Mouse (Mus musculus): ENCODE measurements around the gene Tma7. TPM values are rescaled to one million over a fixed set of nuclear protein-coding genes. Genes with fewer than 3 reads are reported as not detected.

Gene Tma7
- total RNA-seq, 2 experiments from 2014 or later: 316 to 321 TPM

GRCm38 (mm10) chr9:109049316-109049715 lies 33.1 kb downstream of the Tma7 start:
- intact Hi-C loops (cut with DNase I): no loop called here
- TF ChIP-seq CTCF (IDR thresholded peaks at IDR 0.05): no peak
- H3K27ac ChIP-seq: no peak overlapping the region
- DNase-seq: no peak
- H3K4me3 ChIP-seq: no peak overlapping the region

DNA sequence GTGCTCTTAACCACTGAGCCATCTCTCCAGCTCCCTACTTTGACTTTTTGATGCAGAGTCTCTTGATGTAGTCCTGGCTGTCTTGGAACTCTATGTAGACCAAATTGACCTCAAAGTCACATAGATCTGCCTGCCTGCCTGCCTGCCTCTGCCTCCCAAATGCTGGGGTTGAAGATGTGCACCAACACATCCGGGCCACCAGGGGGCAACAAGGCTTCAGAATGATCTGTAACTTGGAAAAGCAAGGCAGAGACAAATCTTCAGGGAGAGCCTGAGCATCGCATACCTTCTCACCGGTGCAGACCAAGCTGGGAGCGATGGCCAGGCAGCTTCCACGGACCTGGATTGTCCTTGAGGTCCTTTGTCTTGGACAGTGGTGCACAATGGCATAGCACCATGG lies 36.1 kb downstream of the Tma7 start:
- peak; percentile 77 for TF ChIP-seq CTCF (IDR thresholded peaks at IDR 0.05)
- intact Hi-C loops (cut with DNase I): no loop called here
- Histone ChIP-seq H3K27ac (no peak overlapping the region), H3K4me3 (no peak overlapping the region)
- DNase-seq: peak; percentile 65

- no peak overlapping the region for H3K27ac ChIP-seq
- H3K4me3 ChIP-seq: no peak overlapping the region
- no peak for DNase-seq
- no peak for TF ChIP-seq CTCF (IDR thresholded peaks at IDR 0.05)
- intact Hi-C loops (cut with DNase I): no loop called here
These were observed 41.0 kb downstream of the Tma7 start for GRCm38 (mm10) chr9:109041351-109041750.

DNA sequence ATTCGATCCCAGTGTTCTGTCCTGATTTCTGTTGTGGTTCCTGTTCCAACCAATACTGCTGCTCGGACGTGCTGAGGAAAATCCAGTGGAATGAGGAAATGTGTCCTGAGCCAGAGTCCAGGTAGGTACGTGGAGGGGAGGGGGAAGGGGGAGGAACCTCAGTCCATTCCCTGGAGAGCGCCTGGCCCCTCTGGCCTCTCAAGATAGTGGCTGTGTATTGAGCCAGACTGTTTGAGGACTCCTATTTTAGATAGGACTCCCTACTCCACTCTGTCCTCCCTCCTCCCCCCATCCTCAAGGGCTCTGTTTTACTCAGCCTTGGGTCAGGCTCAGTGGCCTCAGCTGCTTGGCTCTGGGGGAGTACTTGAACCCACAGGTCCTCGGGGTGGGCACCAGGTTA lies 41.5 kb downstream of the Tma7 start:
- peak overlapping the region; percentile 75 for H3K4me3 ChIP-seq
- TF ChIP-seq CTCF (IDR thresholded peaks at IDR 0.05): no peak

GRCm38 (mm10) chr9:109040216-109040615 lies 42.2 kb downstream of the Tma7 start:
- TF ChIP-seq CTCF (IDR thresholded peaks at IDR 0.05): no peak
- Histone ChIP-seq H3K27ac (peak overlapping the region; percentile 96), H3K4me3 (peak overlapping the region; percentile 75)
- intact Hi-C loops (cut with DNase I): no loop called here
- no peak for DNase-seq

More for the DNA sequence above, 41.5 kb downstream of the Tma7 start:
- peak overlapping the region; percentile 53 for H3K27ac ChIP-seq
- DNase-seq: no peak
- intact Hi-C loops (cut with DNase I): no loop called here

- intact Hi-C loops (cut with DNase I): loop anchor here (2.0 to 5.0 kb wide), 2 partner anchors 17 to 37 kb away; no protein-coding TSS in a partner anchor
- H3K27ac ChIP-seq: peak overlapping the region; percentile 96
- no peak for TF ChIP-seq CTCF (IDR thresholded peaks at IDR 0.05)
- H3K4me3 ChIP-seq: peak overlapping the region; percentile 75
- DNase-seq: no peak
These were observed 42.7 kb downstream of the Tma7 start for GRCm38 (mm10) chr9:109039681-109040080.

DNA sequence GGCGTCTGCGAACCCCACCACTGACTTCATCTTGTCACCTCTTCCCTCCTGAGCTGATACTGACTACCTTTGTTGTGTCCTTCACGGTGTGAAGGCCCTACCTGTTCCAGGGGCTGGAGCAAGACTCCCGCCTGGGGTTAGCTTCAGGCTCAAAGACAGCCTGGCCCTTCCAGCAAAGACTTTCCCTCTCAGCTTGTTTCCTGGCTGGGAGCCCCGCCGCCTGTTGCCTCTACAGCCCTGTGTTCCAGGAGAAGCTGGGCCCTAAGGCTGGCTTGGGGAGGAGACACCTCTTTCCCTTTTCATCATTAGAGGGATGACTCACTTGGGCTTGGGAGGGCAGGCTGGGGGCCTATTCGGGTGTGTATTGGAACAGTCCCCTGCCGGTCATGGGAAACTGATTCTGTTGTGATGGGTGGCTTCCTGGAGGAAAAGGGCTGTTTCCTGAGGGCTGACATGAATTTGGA lies 43.5 kb downstream of the Tma7 start:
- peak; percentile 79 for DNase-seq
- Histone ChIP-seq H3K27ac (peak overlapping the region; percentile 96), H3K4me3 (peak overlapping the region; percentile 75)
- no peak for TF ChIP-seq CTCF (IDR thresholded peaks at IDR 0.05)
- intact Hi-C loops (cut with DNase I): loop anchor here (2.0 to 5.0 kb wide), 2 partner anchors 18 to 37 kb away; no protein-coding TSS in a partner anchor

- DNase-seq: peak; percentile 88
- H3K27ac ChIP-seq: peak within 1 kb of the TSS; percentile 96
- intact Hi-C loops (cut with DNase I): loop anchor here (2.0 to 5.0 kb wide), 2 partner anchors 19 to 36 kb away; no protein-coding TSS in a partner anchor
- H3K4me3 ChIP-seq: peak within 1 kb of the TSS; percentile 75
- TF ChIP-seq CTCF (IDR thresholded peaks at IDR 0.05): no peak
These were observed 44.1 kb downstream of the Tma7 start, which contains the start of gene Shisa5 for GRCm38 (mm10) chr9:109038086-109038895. Shisa5 (plus strand) TSS chr9:109038565.

- no peak overlapping the region for H3K27ac ChIP-seq
- no peak for DNase-seq
- no peak overlapping the region for H3K4me3 ChIP-seq
- intact Hi-C loops (cut with DNase I): no loop called here
- TF ChIP-seq CTCF (IDR thresholded peaks at IDR 0.05): no peak
These were observed 50.0 kb downstream of the Tma7 start for GRCm38 (mm10) chr9:109032435-109032834.

GRCm38 (mm10) chr9:109031686-109032085 lies 50.7 kb downstream of the Tma7 start:
- no peak for DNase-seq
- H3K27ac ChIP-seq: no peak overlapping the region
- intact Hi-C loops (cut with DNase I): no loop called here
- no peak overlapping the region for H3K4me3 ChIP-seq
- TF ChIP-seq CTCF (IDR thresholded peaks at IDR 0.05): no peak

DNA sequence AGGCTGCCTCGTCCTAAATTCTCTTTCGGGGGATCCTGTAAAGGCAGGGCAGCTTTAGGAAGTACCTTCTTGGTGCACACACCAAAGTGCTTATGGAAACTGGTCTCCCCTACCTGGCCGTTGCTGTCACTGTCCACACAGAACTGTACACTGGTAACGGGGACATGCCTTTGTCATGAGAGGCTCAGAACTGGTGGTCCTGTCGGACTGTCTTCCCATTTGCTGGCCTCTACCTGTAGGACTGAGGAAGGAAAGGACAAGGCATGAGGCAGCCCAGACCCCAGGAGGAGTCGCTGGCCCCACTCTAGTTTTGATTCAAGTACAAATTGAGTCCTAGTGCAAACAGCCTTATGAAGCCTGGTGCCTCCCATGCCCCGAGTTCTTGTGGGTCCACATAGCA lies 51.4 kb downstream of the Tma7 start:
- intact Hi-C loops (cut with DNase I): no loop called here
- no peak overlapping the region for H3K4me3 ChIP-seq
- no peak for DNase-seq
- H3K27ac ChIP-seq: no peak overlapping the region
- no peak for TF ChIP-seq CTCF (IDR thresholded peaks at IDR 0.05)

GRCm38 (mm10) chr9:109030312-109030711 lies 52.1 kb downstream of the Tma7 start:
- peak; percentile 16 for DNase-seq
- H3K27ac ChIP-seq: no peak overlapping the region
- no peak for TF ChIP-seq CTCF (IDR thresholded peaks at IDR 0.05)
- intact Hi-C loops (cut with DNase I): no loop called here
- H3K4me3 ChIP-seq: no peak overlapping the region

GRCm38 (mm10) chr9:109028919-109029318 lies 53.5 kb downstream of the Tma7 start:
- DNase-seq: no peak
- no peak overlapping the region for H3K4me3 ChIP-seq
- intact Hi-C loops (cut with DNase I): no loop called here
- peak overlapping the region; percentile 38; the same call in 1 of the 2 replicates for H3K27ac ChIP-seq
- no peak for TF ChIP-seq CTCF (IDR thresholded peaks at IDR 0.05)

Measured in gastrocnemius, adult 2 months (tissue).